Comparison of ENCODE assay signal across 12 mouse cellular contexts in genomic region chr7:96987676-96988075, GRCm38 (mm10). TPM values are rescaled to one million over a fixed set of nuclear protein-coding genes. Genes with fewer than 3 reads are reported as not detected.
DNase-seq lines count a peak whose midpoint lies in the region; ATAC-seq and TF ChIP-seq lines count a peak whose summit lies in the region.
"Had no signal": no experiment of that assay in that cellular context is flagged by ENCODE, and none has a peak within 500 bp of the region (broad histone marks: within the 10 kb centered on the region; RNA-seq: fewer than 3 reads in every experiment).

No protein-coding gene starts in this region.

- peaks cover 5% of the 10 kb centered on the region for H3K36me3 ChIP-seq in heart, adult 2 months (ENCODE audit: control insufficient read depth, insufficient read depth, low read length)
- H3K36me3 ChIP-seq in midbrain, embryonic 11.5 days (ENCODE audit: control insufficient read depth, insufficient read depth, low read length) = no peaks in the 10 kb centered on the region
- no peaks in the 10 kb centered on the region for H3K36me3 ChIP-seq in midbrain, embryonic 14.5 days (ENCODE audit: control insufficient read depth, insufficient read depth, low read length)
- H3K36me3 ChIP-seq in hindbrain, embryonic 16.5 days (ENCODE audit: control insufficient read depth, insufficient read depth, low read length) = no peaks in the 10 kb centered on the region
- H3K36me3 ChIP-seq: embryonic facial prominence, embryonic 15.5 days; forebrain, embryonic 15.5 days had no signal

- H3K4me3 ChIP-seq in heart, adult 2 months = no peak overlapping the region
- H3K4me3 ChIP-seq in midbrain, embryonic 11.5 days (ENCODE audit: low read depth, low read length) = no peak overlapping the region
- H3K4me3 ChIP-seq in midbrain, embryonic 14.5 days (replicated peaks; ENCODE audit: low read depth, low read length) = no peak overlapping the region
- no peak overlapping the region for H3K4me3 ChIP-seq in hindbrain, embryonic 16.5 days (ENCODE audit: low read length)
- H3K4me3 ChIP-seq: embryonic facial prominence, embryonic 15.5 days; forebrain, embryonic 15.5 days had no signal

- POLR2A ChIA-PET in Patski (lab: Charles Lee) = no interaction called here

- TF ChIP-seq EP300 in heart, adult 2 months (IDR thresholded peaks at IDR 0.05; ENCODE audit: insufficient read depth, low read depth, low read length) = no peak

- in situ Hi-C loops in Patski (cut with MboI; ENCODE audit: low pct_unique_long_range_greater_than_20kb) = no loop called here

- no peak for TF ChIP-seq POLR2A in heart, adult 2 months (IDR thresholded peaks at IDR 0.05; ENCODE audit: insufficient read depth, low read depth, low read length)

- TF ChIP-seq CTCF in heart, adult 2 months (IDR thresholded peaks at IDR 0.05) = no peak
- no peak for TF ChIP-seq CTCF in Patski (IDR thresholded peaks at IDR 0.05)

- no peak for ATAC-seq in midbrain, embryonic 11.5 days (ENCODE audit: low FRiP score)
- ATAC-seq in midbrain, embryonic 14.5 days (ENCODE audit: low FRiP score, low TSS enrichment) = no peak
- ATAC-seq in Patski = peak; percentile 31
- no peak for ATAC-seq in hindbrain, embryonic 16.5 days

- no peak for DNase-seq in heart, adult 2 months
- DNase-seq in heart, adult 18-20 months = no peak
- peak; percentile 60 for DNase-seq in midbrain, embryonic 11.5 days (ENCODE audit: low spot score, missing footprints)
- DNase-seq in midbrain, embryonic 14.5 days = no peak
- no peak for DNase-seq in Patski (ENCODE audit: low read depth, low spot score)
- DNase-seq in kidney, postnatal 36 days = peak; percentile 27 to 41
- no peak for DNase-seq in lung, adult 18-20 months
- DNase-seq: lung, embryonic 14.5 days; thymus, postnatal 4 days had no signal

- intact Hi-C loops in heart, adult 2 months (cut with DNase I) = no loop called here

- no peaks in the 10 kb centered on the region for H3K27me3 ChIP-seq in heart, adult 2 months (ENCODE audit: control insufficient read depth, insufficient read depth, low read length)
- H3K27me3 ChIP-seq in midbrain, embryonic 11.5 days (ENCODE audit: control insufficient read depth, insufficient read depth, low read length) = no peaks in the 10 kb centered on the region
- H3K27me3 ChIP-seq in midbrain, embryonic 14.5 days (ENCODE audit: control insufficient read depth, insufficient read depth, low read length) = no peaks in the 10 kb centered on the region
- no peaks in the 10 kb centered on the region for H3K27me3 ChIP-seq in Patski
- no peaks in the 10 kb centered on the region for H3K27me3 ChIP-seq in hindbrain, embryonic 16.5 days (replicated peaks; ENCODE audit: control insufficient read depth, insufficient read depth, low read length)
- H3K27me3 ChIP-seq: embryonic facial prominence, embryonic 15.5 days; forebrain, embryonic 15.5 days had no signal

- 31% methylated on average over 4 of the region's 4 CpGs for WGBS in heart, adult 2 months
- 70% methylated on average over 4 of the region's 4 CpGs for WGBS in midbrain, embryonic 11.5 days
- WGBS in midbrain, embryonic 14.5 days = 65% methylated on average over 4 of the region's 4 CpGs
- 62% methylated on average over 4 of the region's 4 CpGs for WGBS in hindbrain, embryonic 16.5 days

- CTCF ChIA-PET in Patski (lab: Charles Lee) = no interaction called here

- no peak overlapping the region for H3K4me2 ChIP-seq in midbrain, embryonic 11.5 days
- H3K4me2 ChIP-seq in midbrain, embryonic 14.5 days (ENCODE audit: low read length) = no peak overlapping the region
- H3K4me2 ChIP-seq in hindbrain, embryonic 16.5 days (ENCODE audit: low read length) = no peak overlapping the region
- H3K4me2 ChIP-seq: embryonic facial prominence, embryonic 15.5 days; forebrain, embryonic 15.5 days; lung, embryonic 14.5 days had no signal

- H3K79me2 ChIP-seq in heart, adult 2 months (replicated peaks; ENCODE audit: control insufficient read depth, insufficient read depth, low read length) = no peaks in the 10 kb centered on the region

- peak overlapping the region; percentile 9; the same call in 1 of the 2 replicates for H3K27ac ChIP-seq in heart, adult 2 months
- H3K27ac ChIP-seq in midbrain, embryonic 11.5 days (ENCODE audit: low read depth, low read length) = no peak overlapping the region
- H3K27ac ChIP-seq in midbrain, embryonic 14.5 days (replicated peaks; ENCODE audit: low read depth, low read length) = no peak overlapping the region
- H3K27ac ChIP-seq in hindbrain, embryonic 16.5 days (ENCODE audit: low read depth, low read length) = no peak overlapping the region
- H3K27ac ChIP-seq: embryonic facial prominence, embryonic 15.5 days; forebrain, embryonic 15.5 days had no signal

- H3K4me1 ChIP-seq in heart, adult 2 months (ENCODE audit: control insufficient read depth, insufficient read depth, low read length) = peaks cover 8% of the 10 kb centered on the region
- H3K4me1 ChIP-seq in midbrain, embryonic 11.5 days (ENCODE audit: control insufficient read depth, insufficient read depth, low read length) = peaks cover 17% of the 10 kb centered on the region
- peaks cover 14% of the 10 kb centered on the region for H3K4me1 ChIP-seq in midbrain, embryonic 14.5 days (ENCODE audit: control insufficient read depth, insufficient read depth, low read length)
- H3K4me1 ChIP-seq in hindbrain, embryonic 16.5 days (ENCODE audit: control insufficient read depth, insufficient read depth, low read depth, low read length) = peaks cover 12% of the 10 kb centered on the region

- no peak overlapping the region for H3K9ac ChIP-seq in heart, adult 2 months (ENCODE audit: low read depth, low read length)
- H3K9ac ChIP-seq in midbrain, embryonic 11.5 days (ENCODE audit: low read length) = no peak overlapping the region
- H3K9ac ChIP-seq in midbrain, embryonic 14.5 days (replicated peaks; ENCODE audit: low read length) = no peak overlapping the region
- no peak overlapping the region for H3K9ac ChIP-seq in hindbrain, embryonic 16.5 days (ENCODE audit: low read depth, low read length)
- H3K9ac ChIP-seq: embryonic facial prominence, embryonic 15.5 days; forebrain, embryonic 15.5 days; lung, embryonic 14.5 days had no signal

- no peaks in the 10 kb centered on the region for H3K9me3 ChIP-seq in midbrain, embryonic 11.5 days (ENCODE audit: control insufficient read depth, low read length)
- no peaks in the 10 kb centered on the region for H3K9me3 ChIP-seq in midbrain, embryonic 14.5 days (ENCODE audit: control insufficient read depth, low read length)
- H3K9me3 ChIP-seq in hindbrain, embryonic 16.5 days (ENCODE audit: control insufficient read depth, low read length) = no peaks in the 10 kb centered on the region
- H3K9me3 ChIP-seq: embryonic facial prominence, embryonic 15.5 days; forebrain, embryonic 15.5 days had no signal

RNA-seq across cellular contexts. Expression of gene Nars2, which starts 36.4 kb away (rescaled TPM):
- 10 to 100 TPM; 17.5 to 18.9 TPM for total RNA-seq in heart, adult 2 months (2021)
- 4.1 and 9.1 TPM in 2 replicates for polyA plus RNA-seq in heart, adult 2 months (2012; rRNA removed)
- 10 to 100 TPM; 22.6 to 23.5 TPM for total RNA-seq in heart, adult 18-20 months (2021)
- 20.6 and 24.5 TPM in 2 replicates for polyA plus RNA-seq in midbrain, embryonic 11.5 days (2014; fragmentation: Nextera tagmentation; extraction: Ambion mirVana)
- 16.5 and 18.6 TPM in 2 replicates for polyA plus RNA-seq in midbrain, embryonic 14.5 days (2014; fragmentation: Nextera tagmentation; extraction: Ambion mirVana)
- polyA plus RNA-seq in Patski (2021) = 11.8 TPM
- 16.6 and 16.9 TPM in 2 replicates for polyA plus RNA-seq in hindbrain, embryonic 16.5 days (2015; fragmentation: Nextera tagmentation; extraction: Ambion mirVana)

Comparison
In these comparisons a context has a peak if more than half of its experiments do, and no peak if none do; other contexts are left out.
1. DNase-seq: peak in midbrain, embryonic 11.5 days (single experiment) and kidney, postnatal 36 days (2 of 2); none in heart, adult 2 months (0 of 2), heart, adult 18-20 months (0 of 2), midbrain, embryonic 14.5 days (single experiment), Patski (single experiment) and lung, adult 18-20 months (0 of 2).